Mouse (Mus musculus): ENCODE measurements around the gene Klk13. TPM values are rescaled to one million over a fixed set of nuclear protein-coding genes. Genes with fewer than 3 reads are reported as not detected.

Klk13 gene
- polyA plus RNA-seq, 1 experiment from 2014 or later: 0.17 TPM

GRCm38 (mm10) chr7:43752806-43753205 is 40.4 kb downstream of the Klk13 start:
- no peak overlapping the region for H3K9ac ChIP-seq (ENCODE audit: low read length)
- H3K4me3 ChIP-seq (ENCODE audit: low read length): no peak overlapping the region
- H3K4me1 ChIP-seq (ENCODE audit: control insufficient read depth, insufficient read depth, low read length): no peaks in the 10 kb centered on the region
- no peak for ATAC-seq (replicated peaks; ENCODE audit: extremely low read depth, insufficient read depth, low FRiP score)
- 43% methylated on average over 2 of the region's 2 CpGs for WGBS
- H3K27ac ChIP-seq (ENCODE audit: low read length): no peak overlapping the region
- no peaks in the 10 kb centered on the region for H3K36me3 ChIP-seq (ENCODE audit: control insufficient read depth, insufficient read depth)
- H3K27me3 ChIP-seq (ENCODE audit: control insufficient read depth, insufficient read depth, low read length): no peaks in the 10 kb centered on the region
- no peak overlapping the region for H3K4me2 ChIP-seq (ENCODE audit: low read depth, low read length)
- H3K9me3 ChIP-seq (replicated peaks; ENCODE audit: control insufficient read depth, low read length): no peaks in the 10 kb centered on the region; the same call in 1 of the 2 replicates

GRCm38 (mm10) chr7:43766484-43766883 is 54.1 kb downstream of the Klk13 start:
- Histone ChIP-seq H3K9me3 (replicated peaks; ENCODE audit: control insufficient read depth, low read length) (no peaks in the 10 kb centered on the region), H3K27me3 (ENCODE audit: control insufficient read depth, insufficient read depth, low read length) (no peaks in the 10 kb centered on the region), H3K27ac (ENCODE audit: low read length) (no peak overlapping the region), H3K9ac (ENCODE audit: low read length) (no peak overlapping the region), H3K36me3 (ENCODE audit: control insufficient read depth, insufficient read depth) (no peaks in the 10 kb centered on the region), H3K4me2 (ENCODE audit: low read depth, low read length) (no peak overlapping the region), H3K4me1 (ENCODE audit: control insufficient read depth, insufficient read depth, low read length) (no peaks in the 10 kb centered on the region), H3K4me3 (ENCODE audit: low read length) (no peak overlapping the region)
- WGBS: 35% methylated on average over 8 of the region's 8 CpGs
- ATAC-seq (replicated peaks; ENCODE audit: extremely low read depth, insufficient read depth, low FRiP score): no peak

- Histone ChIP-seq H3K4me3 (ENCODE audit: low read length) (no peak within 1 kb of the TSS), H3K9ac (ENCODE audit: low read length) (no peak within 1 kb of the TSS), H3K9me3 (replicated peaks; ENCODE audit: control insufficient read depth, low read length) (no peaks in the 10 kb centered on the region), H3K27ac (ENCODE audit: low read length) (no peak within 1 kb of the TSS), H3K4me1 (ENCODE audit: control insufficient read depth, insufficient read depth, low read length) (no peaks in the 10 kb centered on the region), H3K36me3 (ENCODE audit: control insufficient read depth, insufficient read depth) (no peaks in the 10 kb centered on the region), H3K27me3 (ENCODE audit: control insufficient read depth, insufficient read depth, low read length) (no peaks in the 10 kb centered on the region), H3K4me2 (ENCODE audit: low read depth, low read length) (no peak within 1 kb of the TSS)
- ATAC-seq (replicated peaks; ENCODE audit: extremely low read depth, insufficient read depth, low FRiP score): no peak
- 77% methylated on average over 4 of the region's 4 CpGs for WGBS
Measured at GRCm38 (mm10) chr7:43768597-43768996, 56.2 kb downstream of the Klk13 start, which contains the start of gene Klk12. Klk12 (plus strand) TSS chr7:43768897.

- no peak overlapping the region for H3K9ac ChIP-seq (ENCODE audit: low read length)
- no peaks in the 10 kb centered on the region for H3K4me1 ChIP-seq (ENCODE audit: control insufficient read depth, insufficient read depth, low read length)
- H3K36me3 ChIP-seq (ENCODE audit: control insufficient read depth, insufficient read depth): no peaks in the 10 kb centered on the region
- H3K27me3 ChIP-seq (ENCODE audit: control insufficient read depth, insufficient read depth, low read length): no peaks in the 10 kb centered on the region
- 82% methylated on average over 8 of the region's 8 CpGs for WGBS
- H3K9me3 ChIP-seq (replicated peaks; ENCODE audit: control insufficient read depth, low read length): no peaks in the 10 kb centered on the region
- H3K27ac ChIP-seq (ENCODE audit: low read length): no peak overlapping the region
- ATAC-seq (replicated peaks; ENCODE audit: extremely low read depth, insufficient read depth, low FRiP score): no peak
- H3K4me2 ChIP-seq (ENCODE audit: low read depth, low read length): no peak overlapping the region
- no peak overlapping the region for H3K4me3 ChIP-seq (ENCODE audit: low read length)
Measured at GRCm38 (mm10) chr7:43769636-43770035, 57.3 kb downstream of the Klk13 start.

GRCm38 (mm10) chr7:43770701-43771100 is 58.3 kb downstream of the Klk13 start:
- WGBS: 93% methylated on average over 10 of the region's 10 CpGs
- no peak overlapping the region for H3K4me3 ChIP-seq (ENCODE audit: low read length)
- ATAC-seq (replicated peaks; ENCODE audit: extremely low read depth, insufficient read depth, low FRiP score): no peak
- no peak overlapping the region for H3K27ac ChIP-seq (ENCODE audit: low read length)
- no peak overlapping the region for H3K4me2 ChIP-seq (ENCODE audit: low read depth, low read length)
- no peaks in the 10 kb centered on the region for H3K4me1 ChIP-seq (ENCODE audit: control insufficient read depth, insufficient read depth, low read length)
- no peak overlapping the region for H3K9ac ChIP-seq (ENCODE audit: low read length)
- no peaks in the 10 kb centered on the region for H3K27me3 ChIP-seq (ENCODE audit: control insufficient read depth, insufficient read depth, low read length)
- H3K9me3 ChIP-seq (replicated peaks; ENCODE audit: control insufficient read depth, low read length): no peaks in the 10 kb centered on the region
- H3K36me3 ChIP-seq (ENCODE audit: control insufficient read depth, insufficient read depth): no peaks in the 10 kb centered on the region

- 85% methylated on average over 6 of the region's 6 CpGs for WGBS
- Histone ChIP-seq H3K9ac (ENCODE audit: low read length) (no peak overlapping the region), H3K4me1 (ENCODE audit: control insufficient read depth, insufficient read depth, low read length) (no peaks in the 10 kb centered on the region), H3K4me2 (ENCODE audit: low read depth, low read length) (no peak overlapping the region), H3K27me3 (ENCODE audit: control insufficient read depth, insufficient read depth, low read length) (no peaks in the 10 kb centered on the region), H3K27ac (ENCODE audit: low read length) (no peak overlapping the region), H3K9me3 (replicated peaks; ENCODE audit: control insufficient read depth, low read length) (no peaks in the 10 kb centered on the region), H3K36me3 (ENCODE audit: control insufficient read depth, insufficient read depth) (no peaks in the 10 kb centered on the region), H3K4me3 (ENCODE audit: low read length) (no peak overlapping the region)
- ATAC-seq (replicated peaks; ENCODE audit: extremely low read depth, insufficient read depth, low FRiP score): no peak
Measured at GRCm38 (mm10) chr7:43771916-43772315, 59.5 kb downstream of the Klk13 start.

GRCm38 (mm10) chr7:43772901-43773300 is 60.5 kb downstream of the Klk13 start:
- Histone ChIP-seq H3K27ac (ENCODE audit: low read length) (no peak overlapping the region), H3K9me3 (replicated peaks; ENCODE audit: control insufficient read depth, low read length) (no peaks in the 10 kb centered on the region), H3K4me1 (ENCODE audit: control insufficient read depth, insufficient read depth, low read length) (no peaks in the 10 kb centered on the region), H3K36me3 (ENCODE audit: control insufficient read depth, insufficient read depth) (no peaks in the 10 kb centered on the region), H3K9ac (ENCODE audit: low read length) (no peak overlapping the region), H3K4me3 (ENCODE audit: low read length) (no peak overlapping the region), H3K27me3 (ENCODE audit: control insufficient read depth, insufficient read depth, low read length) (no peaks in the 10 kb centered on the region), H3K4me2 (ENCODE audit: low read depth, low read length) (no peak overlapping the region)
- ATAC-seq (replicated peaks; ENCODE audit: extremely low read depth, insufficient read depth, low FRiP score): no peak
- WGBS: 76% methylated on average over 3 of the region's 3 CpGs

GRCm38 (mm10) chr7:43774364-43774763 is 62.0 kb downstream of the Klk13 start, which contains the start of gene Klk11:
Klk11 (plus strand) TSS chr7:43774604.
- Histone ChIP-seq H3K4me1 (ENCODE audit: control insufficient read depth, insufficient read depth, low read length) (no peaks in the 10 kb centered on the region), H3K36me3 (ENCODE audit: control insufficient read depth, insufficient read depth) (no peaks in the 10 kb centered on the region), H3K27ac (ENCODE audit: low read length) (no peak within 1 kb of the TSS), H3K4me3 (ENCODE audit: low read length) (no peak within 1 kb of the TSS), H3K9ac (ENCODE audit: low read length) (no peak within 1 kb of the TSS), H3K27me3 (ENCODE audit: control insufficient read depth, insufficient read depth, low read length) (no peaks in the 10 kb centered on the region), H3K4me2 (ENCODE audit: low read depth, low read length) (no peak within 1 kb of the TSS), H3K9me3 (replicated peaks; ENCODE audit: control insufficient read depth, low read length) (no peaks in the 10 kb centered on the region)
- ATAC-seq (replicated peaks; ENCODE audit: extremely low read depth, insufficient read depth, low FRiP score): no peak
- WGBS: 88% methylated on average over 5 of the region's 5 CpGs

- Histone ChIP-seq H3K36me3 (ENCODE audit: control insufficient read depth, insufficient read depth) (no peaks in the 10 kb centered on the region), H3K4me3 (ENCODE audit: low read length) (no peak overlapping the region), H3K9me3 (replicated peaks; ENCODE audit: control insufficient read depth, low read length) (no peaks in the 10 kb centered on the region), H3K9ac (ENCODE audit: low read length) (no peak overlapping the region), H3K27ac (ENCODE audit: low read length) (no peak overlapping the region), H3K27me3 (ENCODE audit: control insufficient read depth, insufficient read depth, low read length) (no peaks in the 10 kb centered on the region), H3K4me2 (ENCODE audit: low read depth, low read length) (no peak overlapping the region), H3K4me1 (ENCODE audit: control insufficient read depth, insufficient read depth, low read length) (no peaks in the 10 kb centered on the region)
- 60% methylated on average over 6 of the region's 6 CpGs for WGBS
- ATAC-seq (replicated peaks; ENCODE audit: extremely low read depth, insufficient read depth, low FRiP score): no peak
Measured at GRCm38 (mm10) chr7:43774802-43775201, 62.4 kb downstream of the Klk13 start.

Data from heart, embryonic 16.5 days (tissue).